Mouse (Mus musculus): ENCODE measurements around the gene Tcf20. TPM values are rescaled to one million over a fixed set of nuclear protein-coding genes. Genes with fewer than 3 reads are reported as not detected.

Gene Tcf20
- polyA plus RNA-seq, 1 experiment = 108 TPM

GRCm38 (mm10) chr15:82958253-82958701 lies 29.4 kb downstream of the Tcf20 start:
- no peak overlapping the region for H3K4me3 ChIP-seq (ENCODE audit: low read depth, low read length)
- no peak for TF ChIP-seq EP300 (IDR thresholded peaks at IDR 0.05; ENCODE audit: insufficient read depth, low read depth, low read length)
- TF ChIP-seq POLR2A (IDR thresholded peaks at IDR 0.05; ENCODE audit: insufficient read depth, low read length) = no peak
- no peak for TF ChIP-seq CTCF (IDR thresholded peaks at IDR 0.05; ENCODE audit: low read depth, low read length)
- H3K36me3 ChIP-seq (ENCODE audit: control insufficient read depth, insufficient read depth, low read length, poor library complexity, severe bottlenecking) = no peaks in the 10 kb centered on the region
- no peaks in the 10 kb centered on the region for H3K9me3 ChIP-seq (replicated peaks; ENCODE audit: control insufficient read depth, insufficient read depth, low read length, poor library complexity, severe bottlenecking)
- H3K4me1 ChIP-seq (ENCODE audit: control insufficient read depth, insufficient read depth, low read length) = peaks cover 7% of the 10 kb centered on the region
- no peaks in the 10 kb centered on the region for H3K27me3 ChIP-seq (ENCODE audit: control insufficient read depth, insufficient read depth, low read length, poor library complexity, severe bottlenecking)
- no peak overlapping the region for H3K9ac ChIP-seq (ENCODE audit: low read depth, poor library complexity, severe bottlenecking)
- H3K27ac ChIP-seq (ENCODE audit: insufficient read depth, low read length) = no peak overlapping the region

GRCm38 (mm10) chr15:82956721-82957120 lies 31.0 kb downstream of the Tcf20 start:
- Histone ChIP-seq H3K27ac (ENCODE audit: insufficient read depth, low read length) (no peak overlapping the region), H3K9me3 (replicated peaks; ENCODE audit: control insufficient read depth, insufficient read depth, low read length, poor library complexity, severe bottlenecking) (no peaks in the 10 kb centered on the region), H3K4me3 (ENCODE audit: low read depth, low read length) (no peak overlapping the region), H3K27me3 (ENCODE audit: control insufficient read depth, insufficient read depth, low read length, poor library complexity, severe bottlenecking) (no peaks in the 10 kb centered on the region), H3K9ac (ENCODE audit: low read depth, poor library complexity, severe bottlenecking) (no peak overlapping the region), H3K36me3 (ENCODE audit: control insufficient read depth, insufficient read depth, low read length, poor library complexity, severe bottlenecking) (no peaks in the 10 kb centered on the region), H3K4me1 (ENCODE audit: control insufficient read depth, insufficient read depth, low read length) (peaks cover 4% of the 10 kb centered on the region)
- TF ChIP-seq EP300 (IDR thresholded peaks at IDR 0.05; ENCODE audit: insufficient read depth, low read depth, low read length) = no peak
- TF ChIP-seq CTCF (IDR thresholded peaks at IDR 0.05; ENCODE audit: low read depth, low read length) = no peak
- no peak for TF ChIP-seq POLR2A (IDR thresholded peaks at IDR 0.05; ENCODE audit: insufficient read depth, low read length)

- H3K27me3 ChIP-seq (ENCODE audit: control insufficient read depth, insufficient read depth, low read length, poor library complexity, severe bottlenecking) = no peaks in the 10 kb centered on the region
- H3K36me3 ChIP-seq (ENCODE audit: control insufficient read depth, insufficient read depth, low read length, poor library complexity, severe bottlenecking) = no peaks in the 10 kb centered on the region
- H3K27ac ChIP-seq (ENCODE audit: insufficient read depth, low read length) = no peak overlapping the region
- no peak overlapping the region for H3K4me3 ChIP-seq (ENCODE audit: low read depth, low read length)
- H3K9ac ChIP-seq (ENCODE audit: low read depth, poor library complexity, severe bottlenecking) = no peak overlapping the region
- TF ChIP-seq CTCF (IDR thresholded peaks at IDR 0.05; ENCODE audit: low read depth, low read length) (no peak), POLR2A (IDR thresholded peaks at IDR 0.05; ENCODE audit: insufficient read depth, low read length) (no peak), EP300 (IDR thresholded peaks at IDR 0.05; ENCODE audit: insufficient read depth, low read depth, low read length) (no peak)
- H3K9me3 ChIP-seq (replicated peaks; ENCODE audit: control insufficient read depth, insufficient read depth, low read length, poor library complexity, severe bottlenecking) = no peaks in the 10 kb centered on the region
- peaks cover 4% of the 10 kb centered on the region for H3K4me1 ChIP-seq (ENCODE audit: control insufficient read depth, insufficient read depth, low read length)
Observed at GRCm38 (mm10) chr15:82956310-82956709, 31.4 kb downstream of the Tcf20 start.

GRCm38 (mm10) chr15:82955286-82955685 lies 32.4 kb downstream of the Tcf20 start:
- Histone ChIP-seq H3K36me3 (ENCODE audit: control insufficient read depth, insufficient read depth, low read length, poor library complexity, severe bottlenecking) (no peaks in the 10 kb centered on the region), H3K9ac (ENCODE audit: low read depth, poor library complexity, severe bottlenecking) (no peak overlapping the region), H3K27me3 (ENCODE audit: control insufficient read depth, insufficient read depth, low read length, poor library complexity, severe bottlenecking) (no peaks in the 10 kb centered on the region), H3K27ac (ENCODE audit: insufficient read depth, low read length) (no peak overlapping the region), H3K4me3 (ENCODE audit: low read depth, low read length) (no peak overlapping the region), H3K9me3 (replicated peaks; ENCODE audit: control insufficient read depth, insufficient read depth, low read length, poor library complexity, severe bottlenecking) (no peaks in the 10 kb centered on the region), H3K4me1 (ENCODE audit: control insufficient read depth, insufficient read depth, low read length) (peaks cover 4% of the 10 kb centered on the region)
- TF ChIP-seq EP300 (IDR thresholded peaks at IDR 0.05; ENCODE audit: insufficient read depth, low read depth, low read length) = no peak
- TF ChIP-seq POLR2A (IDR thresholded peaks at IDR 0.05; ENCODE audit: insufficient read depth, low read length) = no peak
- TF ChIP-seq CTCF (IDR thresholded peaks at IDR 0.05; ENCODE audit: low read depth, low read length) = no peak

GRCm38 (mm10) chr15:82954034-82954433 lies 33.6 kb downstream of the Tcf20 start:
- Histone ChIP-seq H3K9me3 (replicated peaks; ENCODE audit: control insufficient read depth, insufficient read depth, low read length, poor library complexity, severe bottlenecking) (no peaks in the 10 kb centered on the region), H3K4me3 (ENCODE audit: low read depth, low read length) (no peak overlapping the region), H3K9ac (ENCODE audit: low read depth, poor library complexity, severe bottlenecking) (no peak overlapping the region), H3K4me1 (ENCODE audit: control insufficient read depth, insufficient read depth, low read length) (peaks cover 4% of the 10 kb centered on the region), H3K36me3 (ENCODE audit: control insufficient read depth, insufficient read depth, low read length, poor library complexity, severe bottlenecking) (no peaks in the 10 kb centered on the region), H3K27ac (ENCODE audit: insufficient read depth, low read length) (no peak overlapping the region), H3K27me3 (ENCODE audit: control insufficient read depth, insufficient read depth, low read length, poor library complexity, severe bottlenecking) (no peaks in the 10 kb centered on the region)
- no peak for TF ChIP-seq POLR2A (IDR thresholded peaks at IDR 0.05; ENCODE audit: insufficient read depth, low read length)
- no peak for TF ChIP-seq EP300 (IDR thresholded peaks at IDR 0.05; ENCODE audit: insufficient read depth, low read depth, low read length)
- TF ChIP-seq CTCF (IDR thresholded peaks at IDR 0.05; ENCODE audit: low read depth, low read length) = no peak

GRCm38 (mm10) chr15:82953096-82953495 lies 34.6 kb downstream of the Tcf20 start:
- H3K27ac ChIP-seq (ENCODE audit: insufficient read depth, low read length) = no peak overlapping the region
- H3K9me3 ChIP-seq (replicated peaks; ENCODE audit: control insufficient read depth, insufficient read depth, low read length, poor library complexity, severe bottlenecking) = no peaks in the 10 kb centered on the region
- no peaks in the 10 kb centered on the region for H3K27me3 ChIP-seq (ENCODE audit: control insufficient read depth, insufficient read depth, low read length, poor library complexity, severe bottlenecking)
- H3K36me3 ChIP-seq (ENCODE audit: control insufficient read depth, insufficient read depth, low read length, poor library complexity, severe bottlenecking) = no peaks in the 10 kb centered on the region
- H3K9ac ChIP-seq (ENCODE audit: low read depth, poor library complexity, severe bottlenecking) = no peak overlapping the region
- no peak overlapping the region for H3K4me3 ChIP-seq (ENCODE audit: low read depth, low read length)
- TF ChIP-seq EP300 (IDR thresholded peaks at IDR 0.05; ENCODE audit: insufficient read depth, low read depth, low read length) (no peak), POLR2A (IDR thresholded peaks at IDR 0.05; ENCODE audit: insufficient read depth, low read length) (no peak), CTCF (IDR thresholded peaks at IDR 0.05; ENCODE audit: low read depth, low read length) (no peak)
- H3K4me1 ChIP-seq (ENCODE audit: control insufficient read depth, insufficient read depth, low read length) = peaks cover 4% of the 10 kb centered on the region

Measured in ES-Bruce4 (cell line).